Mouse (Mus musculus) embryonic facial prominence, embryonic 11.5 days (tissue): ENCODE measurements at regions not wholly inside any gene's neighbourhood (a gene's known extent, or its start where the extent isn't known, plus 50 kb on each side); places are given as distances from the start of the nearest gene placed in this dataset.

Experiments
- ATAC-seq: fragments of 200-750 bp; cut with Nextera tagmentation; replicated peaks from 2 replicates; pipeline ENCODE4 v1.8.0; 2017; ENCODE audit warnings: low read depth; ENCODE audit not compliant: insufficient number of reproducible peaks, low FRiP score, low TSS enrichment
- DNase-seq: peaks from one replicate; pipeline ENCODE4 v3.0.0-alpha.2; 2015; ENCODE audit warnings: low spot score
- H3K27ac ChIP-seq: fragments of 300-500 bp; sonication (generic); replicated peaks from 2 replicates; pipeline ENCODE4 v1.5.1; 2014; ENCODE audit warnings: mild to moderate bottlenecking, low read depth, low read length, control low read depth
- H3K27me3 ChIP-seq: fragments of 300-500 bp; sonication (generic); 2 replicates; pipeline ENCODE4 v1.6.1; 2014; ENCODE audit warnings: mild to moderate bottlenecking, low read length, moderate library complexity, mixed read lengths; ENCODE audit not compliant: control insufficient read depth, insufficient read depth
- H3K36me3 ChIP-seq: fragments of 300-500 bp; sonication (generic); replicated peaks from 2 replicates; pipeline ENCODE4 v1.6.1; 2014; ENCODE audit warnings: low read depth, mild to moderate bottlenecking, low read length, moderate library complexity, mixed read lengths; ENCODE audit not compliant: control insufficient read depth, insufficient read depth
- H3K4me1 ChIP-seq: fragments of 300-500 bp; sonication (generic); 2 replicates; pipeline ENCODE4 v1.6.1; 2014; ENCODE audit warnings: low read length, mixed read lengths; ENCODE audit not compliant: control insufficient read depth, insufficient read depth
- H3K4me2 ChIP-seq: fragments of 300-500 bp; sonication (generic); 2 replicates; pipeline ENCODE4 v1.6.1; 2014; ENCODE audit warnings: low read depth, mild to moderate bottlenecking, control low read depth, low read length, moderate library complexity
- H3K4me3 ChIP-seq: fragments of 300-500 bp; sonication (generic); 2 replicates; pipeline ENCODE4 v1.5.1; 2014; ENCODE audit warnings: low read depth, low read length, control low read depth
- H3K9ac ChIP-seq: fragments of 300-500 bp; sonication (generic); replicated peaks from 2 replicates; pipeline ENCODE4 v1.6.1; 2014; ENCODE audit warnings: mild to moderate bottlenecking, control low read depth, low read length
- H3K9me3 ChIP-seq: fragments of 300-500 bp; sonication (generic); replicated peaks from 2 replicates; pipeline ENCODE4 v1.6.1; 2016; ENCODE audit warnings: mild to moderate bottlenecking, low read length, inconsistent platforms, mixed read lengths; ENCODE audit not compliant: control insufficient read depth
- WGBS: fragments of 180-500 bp; shearing (Covaris S2); extraction: QIAGEN DNeasy Blood & Tissue Kit; methylation state at CpG from one replicate; pipeline ENCODE4 v1.1.7; 2014; 5-methylcytosine and 5-hydroxymethylcytosine counted together

GRCm38 (mm10) chr14:91156115-91156514 is 2684.9 kb upstream of the Pcdh20 start:
- H3K27me3 ChIP-seq: no peaks in the 10 kb centered on the region
- ATAC-seq (no peak), DNase-seq (no peak)
- no peak overlapping the region for H3K27ac ChIP-seq
- no peaks in the 10 kb centered on the region for H3K36me3 ChIP-seq
- WGBS: 61% methylated on average over 1 of the region's 1 CpGs
- H3K9me3 ChIP-seq: no peaks in the 10 kb centered on the region
- no peak overlapping the region for H3K4me2 ChIP-seq
- no peak overlapping the region for H3K4me3 ChIP-seq
- no peaks in the 10 kb centered on the region for H3K4me1 ChIP-seq
- H3K9ac ChIP-seq: no peak overlapping the region

DNA sequence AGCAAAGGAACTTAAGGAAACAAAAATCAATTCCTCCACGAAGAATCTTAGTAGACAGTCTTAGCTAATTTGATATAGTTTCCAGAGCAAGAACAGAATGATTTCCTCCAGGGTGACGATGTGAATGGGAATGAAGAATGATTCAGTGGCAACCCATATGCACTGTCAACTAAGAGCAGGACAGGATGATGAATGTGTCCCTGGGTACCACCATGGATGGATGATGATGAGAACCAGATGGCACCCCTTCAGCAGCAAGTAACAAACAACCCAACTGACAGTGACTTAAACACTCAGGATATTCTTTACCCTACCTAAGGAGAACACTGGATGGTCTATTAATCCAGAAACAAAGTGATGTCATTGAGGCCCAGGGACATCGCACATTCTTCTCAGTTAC is 2680.3 kb upstream of the Pcdh20 start:
- Histone ChIP-seq H3K4me2 (no peak overlapping the region), H3K9me3 (no peaks in the 10 kb centered on the region), H3K36me3 (no peaks in the 10 kb centered on the region), H3K4me3 (no peak overlapping the region), H3K9ac (no peak overlapping the region), H3K4me1 (no peaks in the 10 kb centered on the region), H3K27me3 (no peaks in the 10 kb centered on the region), H3K27ac (no peak overlapping the region)
- 75% methylated on average over 3 of the region's 3 CpGs for WGBS
- DNase-seq (no peak), ATAC-seq (0 out of 2 replicates have a peak, but pooled peaks have one; percentile 34)
